Comparison of ENCODE assay signal across 9 mouse cellular contexts in genomic region chr7:44676611-44677010, GRCm38 (mm10). TPM values are rescaled to one million over a fixed set of nuclear protein-coding genes. Genes with fewer than 3 reads are reported as not detected.
DNase-seq lines count a peak whose midpoint lies in the region.
"Had no signal": no experiment of that assay in that cellular context is flagged by ENCODE, and none has a peak within 500 bp of the region (broad histone marks: within the 10 kb centered on the region; RNA-seq: fewer than 3 reads in every experiment).

No protein-coding gene starts in this region.

- intact Hi-C loops in heart, postnatal 14 days (cut with DNase I) = no loop called here

- peak; percentile 53 for DNase-seq in layer of hippocampus, adult 11-12 months (ENCODE audit: low spot score)
- DNase-seq in layer of hippocampus, adult 9-10 months (ENCODE audit: low spot score) = no peak
- DNase-seq in cerebellum, adult 9-11 months = peak; percentile 90
- peak; percentile 42 to 60 for DNase-seq in heart, postnatal 14 days
- peak; percentile 59 for DNase-seq in lung, postnatal 25 days (ENCODE audit: low spot score)
- DNase-seq in retina, embryonic 14.5 days (ENCODE audit: low spot score) = no peak
- no peak for DNase-seq in spleen, postnatal 14 days (ENCODE audit: low spot score in 2 of 2)
- DNase-seq in liver = no peak
- DNase-seq: liver, embryonic 13.5 days had no signal

RNA-seq across cellular contexts. Expression of gene Myh14, which starts 6.0 kb away (rescaled TPM):
- total RNA-seq in heart, postnatal 14 days (2021) = 10 to 100 TPM; 55.0 to 72.4 TPM

RNA-seq across cellular contexts. Expression of gene Izumo2, which starts 31.9 kb away (rescaled TPM):
- total RNA-seq in heart, postnatal 14 days (2021) = not detected

Comparison
In these comparisons a context has a peak if more than half of its experiments do, and no peak if none do; other contexts are left out.
1. DNase-seq: peak in layer of hippocampus, adult 11-12 months (single experiment), cerebellum, adult 9-11 months (single experiment), heart, postnatal 14 days (2 of 2) and lung, postnatal 25 days (single experiment); none in layer of hippocampus, adult 9-10 months (single experiment), retina, embryonic 14.5 days (single experiment), spleen, postnatal 14 days (0 of 2) and liver (single experiment).